Mouse (Mus musculus) v-Abl transformed pro-B cells (cell line): ENCODE results near the gene L1cam.

Source experiments
- in situ Hi-C, 2 experiments: fragments of 400-800 bp; cut with MboI; formaldehyde crosslinking; loops; one replicate each; pipeline ENCODE4 v1.15.1; 2025; ENCODE audit not compliant: unreplicated experiment in 2 of 2

The L1cam gene

DNA sequence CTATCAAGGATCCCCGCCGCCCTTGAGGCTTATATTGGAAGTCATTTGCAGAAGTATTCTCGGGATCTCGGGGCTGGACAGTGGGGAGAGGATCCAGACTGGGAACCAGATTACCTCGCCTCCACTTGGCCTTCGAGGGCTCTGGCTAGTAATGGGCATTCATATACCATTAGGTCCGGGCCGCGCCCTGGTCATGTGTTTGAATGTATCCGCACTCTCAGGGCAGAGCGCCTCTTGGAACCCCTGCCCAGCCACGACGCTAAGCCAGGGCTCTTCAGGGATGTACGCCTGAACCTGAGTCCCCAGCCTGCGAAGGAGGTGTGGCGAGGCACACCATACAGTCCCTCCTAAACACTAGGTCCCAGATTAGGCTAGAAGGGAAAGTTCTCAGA, 14.9 kb downstream of the L1cam start:
- in situ Hi-C loops, result no loop called here

DNA sequence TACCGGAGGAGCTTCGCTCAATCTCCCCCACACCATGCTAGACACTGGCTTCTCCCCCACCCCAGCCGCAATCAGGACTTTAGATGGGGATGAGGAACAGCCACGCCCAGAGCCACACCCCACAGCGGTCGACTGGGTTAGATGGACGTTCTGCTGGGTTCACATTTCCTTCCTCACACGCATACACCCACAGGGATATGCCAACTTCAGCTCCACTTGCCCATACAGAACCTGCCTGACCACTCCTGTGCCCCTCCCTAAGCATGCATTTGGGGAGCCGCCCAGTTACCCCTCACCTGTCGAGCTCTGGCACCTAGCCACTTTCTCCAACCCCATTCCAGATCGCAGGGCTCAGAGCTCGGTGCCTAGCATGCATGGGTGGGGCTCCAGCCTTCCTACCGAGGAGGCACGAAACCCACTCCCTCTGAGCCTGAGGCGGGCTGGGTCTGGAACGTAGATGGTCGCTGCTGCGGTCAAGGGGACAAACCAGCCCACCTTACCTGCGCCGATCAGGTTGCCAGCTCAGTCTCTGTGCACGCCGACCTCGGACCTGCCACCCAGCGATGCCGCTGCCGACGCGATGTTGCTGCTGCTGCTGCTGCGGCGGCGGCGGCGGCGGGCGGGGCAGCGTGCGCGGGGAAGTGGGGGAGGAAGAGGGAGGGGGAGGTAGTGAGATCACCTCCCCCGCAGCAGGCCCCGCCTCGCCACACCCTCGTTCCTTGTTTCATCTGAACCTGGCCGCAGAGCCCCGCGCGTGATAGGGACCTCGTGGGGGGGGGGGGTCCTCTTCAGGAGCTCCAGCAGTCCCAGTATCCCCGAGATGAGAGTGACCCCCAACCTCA, 15.5 kb downstream of the L1cam start:
- in situ Hi-C loops, result no loop called here

DNA sequence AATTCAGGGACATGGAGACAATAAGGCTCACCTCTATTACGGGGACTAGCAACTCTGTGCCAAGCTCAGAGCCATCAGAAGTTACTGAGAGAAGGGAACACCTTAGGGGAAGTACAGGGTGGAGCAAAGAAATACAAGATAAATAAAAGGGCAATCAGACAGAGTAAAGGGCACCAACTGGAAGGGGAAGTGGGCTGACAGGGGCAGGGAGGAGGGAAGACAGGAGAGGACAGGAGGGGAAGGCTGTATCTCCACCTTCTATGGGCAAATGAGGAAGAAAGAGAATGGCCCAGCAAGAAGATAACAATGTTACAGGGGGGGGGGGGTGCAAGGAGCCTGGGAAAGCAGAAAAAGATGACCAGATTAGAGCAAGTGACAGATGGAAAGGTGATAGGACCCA, 18.9 kb downstream of the L1cam start:
- in situ Hi-C loops, result no loop called here

GRCm38 (mm10) chrX:73875881-73876280, 20.0 kb downstream of the L1cam start:
- in situ Hi-C loops, result no loop called here

GRCm38 (mm10) chrX:73871956-73872355, 23.9 kb downstream of the L1cam start:
- in situ Hi-C loops, result no loop called here

- in situ Hi-C loops, result no loop called here
Observed at GRCm38 (mm10) chrX:73871474-73871873, 24.4 kb downstream of the L1cam start.

DNA sequence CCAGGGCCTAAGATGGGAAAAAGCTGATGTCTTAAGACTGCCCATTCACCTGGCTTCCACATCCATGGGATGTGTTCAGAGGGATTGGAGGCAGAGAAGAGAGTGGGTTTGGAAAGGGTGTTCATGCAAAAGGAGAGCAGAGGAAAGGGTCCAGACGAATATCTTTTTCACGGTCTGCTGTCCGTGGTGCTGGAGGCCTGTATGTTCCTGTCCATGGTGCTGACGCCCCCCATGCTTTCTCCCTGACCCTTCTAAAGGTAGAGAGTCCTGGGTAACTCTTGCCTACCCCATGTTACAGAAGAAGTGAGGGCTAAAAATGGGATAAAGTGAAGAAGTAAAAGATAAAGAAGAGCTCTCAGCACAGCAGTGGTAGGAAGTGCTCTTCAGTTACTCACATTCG, 26.6 kb downstream of the L1cam start:
- in situ Hi-C loops, result no loop called here

- in situ Hi-C loops, result no loop called here
Observed at GRCm38 (mm10) chrX:73867852-73868251, 28.1 kb downstream of the L1cam start.

DNA sequence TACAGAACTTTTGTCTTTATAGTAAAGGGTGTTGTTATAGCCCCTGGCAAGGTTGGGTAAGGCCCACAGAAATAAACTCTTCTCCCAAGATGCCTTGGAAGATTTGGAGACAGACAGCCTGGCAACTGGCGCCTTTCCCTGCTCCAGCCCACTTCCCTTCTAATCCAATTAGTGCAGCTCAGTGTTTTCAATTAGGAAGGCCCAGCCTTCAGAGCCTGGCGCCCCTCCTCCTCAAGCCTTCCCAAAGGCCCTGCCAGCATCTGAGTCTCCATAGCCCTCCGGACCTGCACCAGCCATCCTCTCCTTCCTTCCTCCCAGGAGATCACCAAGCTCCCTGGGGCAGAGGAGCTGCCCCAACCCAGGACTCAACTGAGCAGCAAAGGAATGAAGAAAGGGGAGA, 28.6 kb downstream of the L1cam start:
- in situ Hi-C loops, result no loop called here

DNA sequence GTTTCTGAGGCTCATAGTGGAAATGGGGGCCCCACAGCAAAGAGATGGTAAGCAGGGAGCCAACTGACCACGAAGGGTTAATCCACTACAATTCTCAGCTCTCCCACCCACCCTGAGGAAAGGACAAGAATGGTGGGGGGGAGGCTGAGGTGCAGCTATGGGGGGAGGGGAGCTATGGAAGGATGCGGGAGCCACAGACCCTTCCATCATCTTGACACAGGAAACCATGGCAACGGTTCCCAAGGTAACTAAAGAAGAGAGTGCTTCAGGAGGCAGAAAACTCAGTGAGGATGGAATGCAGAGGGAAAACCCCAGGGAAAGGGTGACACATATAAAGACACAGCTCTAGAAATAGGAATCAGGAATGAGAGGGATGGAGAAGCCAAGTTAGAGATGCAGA, 31.2 kb downstream of the L1cam start:
- in situ Hi-C loops, result no loop called here

DNA sequence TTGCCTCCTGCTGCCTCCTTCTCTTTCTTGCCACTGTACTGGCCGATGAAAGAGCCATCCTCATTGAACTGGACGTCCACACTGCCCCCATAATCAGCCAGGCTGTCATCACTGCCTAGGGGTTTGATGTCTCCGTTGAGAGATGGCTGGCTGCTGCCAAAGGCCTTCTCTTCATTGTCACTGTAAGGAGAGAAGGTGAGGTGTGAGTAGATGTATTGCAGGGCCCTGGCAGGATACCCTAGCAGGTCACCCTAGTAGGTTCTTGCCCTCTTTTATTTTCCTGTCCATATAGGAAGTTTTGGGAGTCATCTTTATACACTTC, 40.9 kb downstream of the L1cam start:
- in situ Hi-C loops, result no loop called here

DNA sequence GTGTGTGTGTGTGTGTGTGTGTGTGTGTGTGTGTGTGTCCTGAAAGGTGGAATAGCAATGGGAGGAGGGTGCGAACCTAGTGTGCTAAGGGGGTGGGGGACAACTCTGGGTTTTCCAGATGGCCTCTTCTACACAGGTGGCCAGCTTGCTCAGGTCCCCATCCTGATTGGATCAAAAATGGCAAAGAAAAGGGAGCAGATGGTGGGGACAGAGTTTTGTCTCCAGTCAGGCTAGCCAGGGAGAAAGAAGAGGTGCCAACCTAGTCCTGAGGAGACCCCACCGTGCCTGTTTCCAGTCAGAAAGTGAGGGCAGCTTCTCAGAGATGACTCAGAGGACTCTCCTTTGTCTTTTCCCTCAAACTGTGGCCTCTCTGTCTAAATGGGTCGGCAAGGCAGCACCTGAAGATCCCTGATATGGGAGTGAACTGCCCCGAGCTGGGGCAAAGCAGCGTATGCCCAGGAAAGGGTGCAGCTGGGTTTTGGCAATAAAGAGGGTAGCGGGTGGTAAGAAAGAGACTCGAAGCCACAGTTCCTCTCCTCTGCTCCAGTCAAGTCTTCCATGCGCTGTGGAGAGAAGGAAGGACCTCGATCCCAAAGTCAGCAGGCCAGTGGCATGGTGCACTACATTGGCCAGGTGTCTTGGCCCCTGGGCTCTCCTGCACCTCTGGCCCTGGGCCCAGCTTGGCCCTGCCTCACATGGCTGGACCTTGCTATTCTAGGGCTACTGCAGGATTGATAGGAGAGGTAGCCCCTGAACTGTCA, 41.4 kb downstream of the L1cam start:
- in situ Hi-C loops, result no loop called here

GRCm38 (mm10) chrX:73836691-73837090, 59.2 kb downstream of the L1cam start:
- in situ Hi-C loops, result no loop called here

GRCm38 (mm10) chrX:73835731-73836130, 60.2 kb downstream of the L1cam start:
- in situ Hi-C loops, result no loop called here

GRCm38 (mm10) chrX:73824185-73825151, 71.4 kb downstream of the L1cam start, which contains the start of gene Pdzd4:
TSS of gene Pdzd4 (minus strand) at chrX:73824969.
- in situ Hi-C loops, result no loop called here

GRCm38 (mm10) chrX:73823747-73824146, 72.2 kb downstream of the L1cam start:
- in situ Hi-C loops, result no loop called here

GRCm38 (mm10) chrX:73816596-73817314, 79.2 kb downstream of the L1cam start:
- in situ Hi-C loops, result no loop called here

GRCm38 (mm10) chrX:73815072-73815471, 80.8 kb downstream of the L1cam start:
- in situ Hi-C loops, result no loop called here

- in situ Hi-C loops, result loop anchor here (10.0 kb wide), 2 partner anchors 129 to 609 kb away; partner anchors contain the start of gene Renbp (in 1 of the 2)
Observed at GRCm38 (mm10) chrX:73805814-73806213, 90.1 kb downstream of the L1cam start.
